Mouse (Mus musculus): Measurements from ENCODE around the gene Map4k3. TPM values are rescaled to one million over a fixed set of nuclear protein-coding genes. Genes with fewer than 3 reads are reported as not detected.
A peak's percentile ranks its signal among the peaks of the same experiment; 100 is the strongest.

Gene Map4k3
- total and polyA plus RNA-seq, 2 experiments: 5.6 to 23.6 TPM

- Histone ChIP-seq H3K36me3 (ENCODE audit: control insufficient read depth, insufficient read depth, low read length) (no peaks in the 10 kb centered on the region), H3K9ac (ENCODE audit: low read depth, low read length) (peak overlapping the region; percentile 46), H3K4me3 (ENCODE audit: insufficient read depth, low read depth, low read length) (peak overlapping the region; percentile 22; the same call in 1 of the 2 replicates), H3K79me2 (ENCODE audit: control insufficient read depth, insufficient read depth, low read length) (no peaks in the 10 kb centered on the region), H3K4me1 (ENCODE audit: control insufficient read depth, insufficient read depth, low read length) (peaks cover under 1% of the 10 kb centered on the region; the same call in 1 of the 2 replicates), H3K27ac (replicated peaks; ENCODE audit: insufficient read depth, low read depth, low read length) (peak overlapping the region; percentile 69), H3K27me3 (ENCODE audit: control insufficient read depth, insufficient read depth, low read length) (no peaks in the 10 kb centered on the region)
- peak; percentile 65 for DNase-seq (ENCODE audit: extremely low read depth, low read depth, low spot score)
- TF ChIP-seq CTCF (IDR thresholded peaks at IDR 0.05; ENCODE audit: low read depth, low read length) (peak; percentile 67), POLR2A (IDR thresholded peaks at IDR 0.05; ENCODE audit: extremely low read depth, insufficient read depth, low read length) (no peak)
- WGBS: 12% methylated on average over 11 of the region's 11 CpGs
These were observed 169.2 kb downstream of the Map4k3 start for GRCm38 (mm10) chr17:80559050-80559449.

- H3K36me3 ChIP-seq (ENCODE audit: control insufficient read depth, insufficient read depth, low read length): no peaks in the 10 kb centered on the region
- H3K27ac ChIP-seq (replicated peaks; ENCODE audit: insufficient read depth, low read depth, low read length): peak overlapping the region; percentile 69
- 16% methylated on average over 14 of the region's 14 CpGs for WGBS
- H3K79me2 ChIP-seq (ENCODE audit: control insufficient read depth, insufficient read depth, low read length): no peaks in the 10 kb centered on the region
- DNase-seq (ENCODE audit: extremely low read depth, low read depth, low spot score): peak; percentile 87
- H3K4me1 ChIP-seq (ENCODE audit: control insufficient read depth, insufficient read depth, low read length): peaks cover 3% of the 10 kb centered on the region; the same call in 1 of the 2 replicates
- no peaks in the 10 kb centered on the region for H3K27me3 ChIP-seq (ENCODE audit: control insufficient read depth, insufficient read depth, low read length)
- H3K9ac ChIP-seq (ENCODE audit: low read depth, low read length): peak overlapping the region; percentile 46
- TF ChIP-seq CTCF (IDR thresholded peaks at IDR 0.05; ENCODE audit: low read depth, low read length) (no peak), POLR2A (IDR thresholded peaks at IDR 0.05; ENCODE audit: extremely low read depth, insufficient read depth, low read length) (no peak)
- H3K4me3 ChIP-seq (ENCODE audit: insufficient read depth, low read depth, low read length): peak overlapping the region; percentile 22; the same call in 1 of the 2 replicates
These were observed 169.7 kb downstream of the Map4k3 start for GRCm38 (mm10) chr17:80558583-80558982.

GRCm38 (mm10) chr17:80557461-80557860 lies 170.8 kb downstream of the Map4k3 start:
- H3K4me3 ChIP-seq (ENCODE audit: insufficient read depth, low read depth, low read length): no peak overlapping the region
- H3K27me3 ChIP-seq (ENCODE audit: control insufficient read depth, insufficient read depth, low read length): no peaks in the 10 kb centered on the region
- no peaks in the 10 kb centered on the region for H3K36me3 ChIP-seq (ENCODE audit: control insufficient read depth, insufficient read depth, low read length)
- H3K9ac ChIP-seq (ENCODE audit: low read depth, low read length): no peak overlapping the region
- DNase-seq (ENCODE audit: extremely low read depth, low read depth, low spot score): no peak
- TF ChIP-seq CTCF (IDR thresholded peaks at IDR 0.05; ENCODE audit: low read depth, low read length) (peak; percentile 51), POLR2A (IDR thresholded peaks at IDR 0.05; ENCODE audit: extremely low read depth, insufficient read depth, low read length) (no peak)
- 100% methylated on average over 5 of the region's 5 CpGs for WGBS
- H3K79me2 ChIP-seq (ENCODE audit: control insufficient read depth, insufficient read depth, low read length): no peaks in the 10 kb centered on the region
- H3K4me1 ChIP-seq (ENCODE audit: control insufficient read depth, insufficient read depth, low read length): peaks cover 3% of the 10 kb centered on the region; the same call in 1 of the 2 replicates
- H3K27ac ChIP-seq (replicated peaks; ENCODE audit: insufficient read depth, low read depth, low read length): no peak overlapping the region

- no peaks in the 10 kb centered on the region for H3K36me3 ChIP-seq (ENCODE audit: control insufficient read depth, insufficient read depth, low read length)
- H3K9ac ChIP-seq (ENCODE audit: low read depth, low read length): peak overlapping the region; percentile 68
- peak overlapping the region; percentile 61 for H3K4me3 ChIP-seq (ENCODE audit: insufficient read depth, low read depth, low read length)
- 3% methylated on average over 35 of the region's 35 CpGs for WGBS
- H3K27me3 ChIP-seq (ENCODE audit: control insufficient read depth, insufficient read depth, low read length): no peaks in the 10 kb centered on the region
- TF ChIP-seq CTCF (IDR thresholded peaks at IDR 0.05; ENCODE audit: low read depth, low read length): peak; percentile 60
- no peak for TF ChIP-seq POLR2A (IDR thresholded peaks at IDR 0.05; ENCODE audit: extremely low read depth, insufficient read depth, low read length)
- H3K27ac ChIP-seq (replicated peaks; ENCODE audit: insufficient read depth, low read depth, low read length): peak overlapping the region; percentile 71
- H3K4me1 ChIP-seq (ENCODE audit: control insufficient read depth, insufficient read depth, low read length): 0 out of 2 replicates have a peak, but pooled peaks cover 3% of the 10 kb centered on the region
- no peaks in the 10 kb centered on the region for H3K79me2 ChIP-seq (ENCODE audit: control insufficient read depth, insufficient read depth, low read length)
- peak; percentile 83 for DNase-seq (ENCODE audit: extremely low read depth, low read depth, low spot score)
These were observed 174.7 kb downstream of the Map4k3 start for GRCm38 (mm10) chr17:80553318-80554270.

- Histone ChIP-seq H3K9ac (ENCODE audit: low read depth, low read length) (no peak overlapping the region), H3K4me3 (ENCODE audit: insufficient read depth, low read depth, low read length) (no peak overlapping the region), H3K79me2 (ENCODE audit: control insufficient read depth, insufficient read depth, low read length) (no peaks in the 10 kb centered on the region), H3K36me3 (ENCODE audit: control insufficient read depth, insufficient read depth, low read length) (no peaks in the 10 kb centered on the region), H3K27ac (replicated peaks; ENCODE audit: insufficient read depth, low read depth, low read length) (no peak overlapping the region), H3K4me1 (ENCODE audit: control insufficient read depth, insufficient read depth, low read length) (0 out of 2 replicates have a peak, but pooled peaks cover 3% of the 10 kb centered on the region), H3K27me3 (ENCODE audit: control insufficient read depth, insufficient read depth, low read length) (no peaks in the 10 kb centered on the region)
- TF ChIP-seq CTCF (IDR thresholded peaks at IDR 0.05; ENCODE audit: low read depth, low read length): no peak
- no peak for TF ChIP-seq POLR2A (IDR thresholded peaks at IDR 0.05; ENCODE audit: extremely low read depth, insufficient read depth, low read length)
- DNase-seq (ENCODE audit: extremely low read depth, low read depth, low spot score): no peak
- WGBS: 77% methylated on average over 4 of the region's 4 CpGs
These were observed 175.6 kb downstream of the Map4k3 start for GRCm38 (mm10) chr17:80552653-80553052.

All from liver, adult 2 months (tissue).